8 mouse cellular contexts compared by ENCODE assay signal in genomic region chr2:117121212-117121983, GRCm38 (mm10). TPM values are rescaled to one million over a fixed set of nuclear protein-coding genes. Genes with fewer than 3 reads are reported as not detected.
DNase-seq lines count a peak whose midpoint lies in the region; ATAC-seq and TF ChIP-seq lines count a peak whose summit lies in the region.

Gene Spred1, plus strand, starts transcription at chr2:117121374.

- peak within 1 kb of the TSS; percentile 98 for H3K9ac ChIP-seq in embryonic facial prominence, embryonic 11.5 days (replicated peaks; ENCODE audit: low read length)
- H3K9ac ChIP-seq in heart, postnatal 0 days (replicated peaks; ENCODE audit: low read depth, low read length), result peak within 1 kb of the TSS; percentile 98
- H3K9ac ChIP-seq in lung, embryonic 16.5 days (ENCODE audit: low read length), result peak within 1 kb of the TSS; percentile 99

- peak; percentile 34 for DNase-seq in adipocyte (ENCODE audit: low spot score)
- DNase-seq in embryonic facial prominence, embryonic 11.5 days (ENCODE audit: low spot score), result peak; percentile 43
- no peak for DNase-seq in heart, postnatal 0 days (ENCODE audit: low spot score)
- peak; percentile 47 to 65 for DNase-seq in kidney, postnatal 4 days
- DNase-seq in right cerebral cortex, postnatal 25 days, result peak; percentile 23

- WGBS in embryonic facial prominence, embryonic 11.5 days, result under 1% methylated on average over 69 of the region's 99 CpGs
- WGBS in heart, postnatal 0 days, result under 1% methylated on average over 75 of the region's 99 CpGs
- WGBS in lung, embryonic 16.5 days, result under 1% methylated on average over 57 of the region's 99 CpGs

- TF ChIP-seq CTCF in heart, postnatal 0 days (IDR thresholded peaks at IDR 0.05; ENCODE audit: low read depth), result no peak

- H3K4me2 ChIP-seq in embryonic facial prominence, embryonic 11.5 days (ENCODE audit: low read depth, low read length), result peak within 1 kb of the TSS; percentile 77
- peak within 1 kb of the TSS; percentile 76 for H3K4me2 ChIP-seq in heart, postnatal 0 days (ENCODE audit: low read depth, low read length)
- peak within 1 kb of the TSS; percentile 79 for H3K4me2 ChIP-seq in lung, embryonic 16.5 days (ENCODE audit: low read depth, low read length)

- peak within 1 kb of the TSS; percentile 73 for H3K4me3 ChIP-seq in erythroblast, embryonic 14.5 days (replicated peaks)
- H3K4me3 ChIP-seq in embryonic facial prominence, embryonic 11.5 days (ENCODE audit: low read depth, low read length), result peak within 1 kb of the TSS; percentile 96
- peak within 1 kb of the TSS; percentile 98 for H3K4me3 ChIP-seq in heart, postnatal 0 days (ENCODE audit: low read depth, low read length)
- H3K4me3 ChIP-seq in lung, embryonic 16.5 days (ENCODE audit: low read length), result peak within 1 kb of the TSS; percentile 98

- peaks cover 21% of the 10 kb centered on the region for H3K27me3 ChIP-seq in erythroblast, embryonic 14.5 days (ENCODE audit: control insufficient read depth)
- no peaks in the 10 kb centered on the region for H3K27me3 ChIP-seq in embryonic facial prominence, embryonic 11.5 days (ENCODE audit: control insufficient read depth, insufficient read depth, low read length)
- H3K27me3 ChIP-seq in heart, postnatal 0 days (ENCODE audit: control insufficient read depth, insufficient read depth, low read length), result no peaks in the 10 kb centered on the region
- H3K27me3 ChIP-seq in lung, embryonic 16.5 days (ENCODE audit: control insufficient read depth, insufficient read depth, low read depth, low read length), result no peaks in the 10 kb centered on the region

- H3K4me1 ChIP-seq in erythroblast, embryonic 14.5 days (ENCODE audit: control insufficient read depth), result peaks cover 39% of the 10 kb centered on the region
- no peaks in the 10 kb centered on the region for H3K4me1 ChIP-seq in embryonic facial prominence, embryonic 11.5 days (ENCODE audit: control insufficient read depth, insufficient read depth, low read length)
- peaks cover 9% of the 10 kb centered on the region for H3K4me1 ChIP-seq in heart, postnatal 0 days (ENCODE audit: control insufficient read depth, insufficient read depth)
- H3K4me1 ChIP-seq in lung, embryonic 16.5 days (replicated peaks; ENCODE audit: control insufficient read depth, insufficient read depth, low read length), result peaks cover 19% of the 10 kb centered on the region

- peak within 1 kb of the TSS; percentile 100 for H3K27ac ChIP-seq in embryonic facial prominence, embryonic 11.5 days (replicated peaks; ENCODE audit: low read depth, low read length)
- peak within 1 kb of the TSS; percentile 99 for H3K27ac ChIP-seq in heart, postnatal 0 days (ENCODE audit: low read depth)
- peak within 1 kb of the TSS; percentile 100 for H3K27ac ChIP-seq in lung, embryonic 16.5 days (ENCODE audit: low read length)

- TF ChIP-seq EP300 in heart, postnatal 0 days (IDR thresholded peaks at IDR 0.05; ENCODE audit: low read depth), result no peak

- no peaks in the 10 kb centered on the region for H3K36me3 ChIP-seq in erythroblast, embryonic 14.5 days (ENCODE audit: control insufficient read depth)
- H3K36me3 ChIP-seq in embryonic facial prominence, embryonic 11.5 days (replicated peaks; ENCODE audit: control insufficient read depth, insufficient read depth, low read depth, low read length), result no peaks in the 10 kb centered on the region
- H3K36me3 ChIP-seq in heart, postnatal 0 days (replicated peaks; ENCODE audit: control insufficient read depth, insufficient read depth, low read length), result no peaks in the 10 kb centered on the region
- no peaks in the 10 kb centered on the region for H3K36me3 ChIP-seq in lung, embryonic 16.5 days (ENCODE audit: control insufficient read depth, insufficient read depth, low read length)

- no peaks in the 10 kb centered on the region for H3K9me3 ChIP-seq in erythroblast, embryonic 14.5 days (ENCODE audit: control insufficient read depth, low read length)
- H3K9me3 ChIP-seq in embryonic facial prominence, embryonic 11.5 days (replicated peaks; ENCODE audit: control insufficient read depth, low read length), result no peaks in the 10 kb centered on the region
- no peaks in the 10 kb centered on the region for H3K9me3 ChIP-seq in heart, postnatal 0 days (replicated peaks; ENCODE audit: control insufficient read depth, low read length)
- H3K9me3 ChIP-seq in lung, embryonic 16.5 days (ENCODE audit: control insufficient read depth, low read length), result no peaks in the 10 kb centered on the region

- ATAC-seq in erythroblast, adult 5-6 weeks (replicated peaks; ENCODE audit: low FRiP score, poor library complexity, severe bottlenecking), result no peak
- peak; percentile 21 for ATAC-seq in embryonic facial prominence, embryonic 11.5 days (replicated peaks; ENCODE audit: insufficient number of reproducible peaks, low FRiP score, low TSS enrichment, low read depth)
- ATAC-seq in heart, postnatal 0 days (ENCODE audit: insufficient read depth, low read depth), result no peak; the same call in 1 of the 2 replicates
- ATAC-seq in lung, embryonic 16.5 days (ENCODE audit: low read depth), result peak; percentile 49

RNA-seq across cellular contexts. Expression of gene Spred1, which starts in this region (rescaled TPM):
- polyA plus RNA-seq in erythroblast, embryonic 14.5 days (2012), result 0.02 TPM in 2 replicates
- 3.1 and 4.2 TPM in 2 replicates for total RNA-seq in erythroblast, adult 5-6 weeks (2015; ENCODE audit: low replicate concordance)
- 3.2 and 6.8 TPM in 2 replicates for total RNA-seq in erythroblast, adult 5-6 weeks (2017; ENCODE audit: low replicate concordance)
- 22.1 and 28.6 TPM in 2 replicates for polyA plus RNA-seq in embryonic facial prominence, embryonic 11.5 days (2014; fragmentation: Nextera tagmentation; extraction: Ambion mirVana)
- total RNA-seq in heart, postnatal 0 days (2014; rRNA removed; ENCODE audit: low replicate concordance), result 13.6 and 19.4 TPM in 2 replicates
- polyA plus RNA-seq in heart, postnatal 0 days (2015; fragmentation: Nextera tagmentation; extraction: Ambion mirVana), result 5.1 and 5.2 TPM in 2 replicates
- polyA plus RNA-seq in lung, embryonic 16.5 days (2015; fragmentation: Nextera tagmentation; extraction: Ambion mirVana), result 9.8 and 10.4 TPM in 2 replicates

Comparison
In these comparisons a context has a peak if more than half of its experiments do, and no peak if none do; other contexts are left out.
1. ATAC-seq: peak in embryonic facial prominence, embryonic 11.5 days (single experiment) and lung, embryonic 16.5 days (single experiment); none in erythroblast, adult 5-6 weeks (single experiment) and heart, postnatal 0 days (single experiment).
2. Peak in every context shown above with its lines, with median percentiles within 50 percentile points of each other: H3K4me3 ChIP-seq, H3K27ac ChIP-seq, H3K4me2 ChIP-seq and H3K9ac ChIP-seq.